Mouse (Mus musculus): Measurements from ENCODE around the gene Lrrc75a. TPM values are rescaled to one million over a fixed set of nuclear protein-coding genes. Genes with fewer than 3 reads are reported as not detected.

Gene Lrrc75a
- polyA plus RNA-seq, 1 experiment, result 6.9 TPM

DNA sequence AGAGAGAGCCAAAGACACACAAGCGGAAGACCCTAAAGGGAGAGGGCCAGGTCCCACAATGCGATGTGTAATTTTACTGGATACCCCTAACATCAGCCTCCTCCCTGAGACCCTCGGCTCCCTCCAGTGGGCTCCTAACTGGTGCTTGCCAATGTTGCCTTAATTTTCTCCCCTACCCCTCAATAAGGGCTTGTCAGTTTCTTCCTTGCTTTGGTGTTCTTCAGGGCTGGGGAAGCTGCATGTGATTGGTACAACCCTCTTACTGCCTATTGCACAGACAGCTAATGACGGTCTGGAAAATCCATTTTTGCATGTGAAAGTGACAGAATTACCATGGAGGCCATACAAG is 1.9 kb downstream of the Lrrc75a start:
- 34% methylated on average over 4 of the region's 4 CpGs for WGBS
- H3K4me3 ChIP-seq (ENCODE audit: control insufficient read depth, insufficient read depth, low read length), result no peak overlapping the region
- no peak for DNase-seq
- TF ChIP-seq POLR2A (IDR thresholded peaks at IDR 0.05; ENCODE audit: control insufficient read depth, extremely low read depth, insufficient read depth, low read length, poor library complexity), result no peak
- no peaks in the 10 kb centered on the region for H3K27me3 ChIP-seq (ENCODE audit: control insufficient read depth, insufficient read depth, low read length)
- H3K4me1 ChIP-seq (replicated peaks; ENCODE audit: control insufficient read depth, insufficient read depth, low read length), result peaks cover 4% of the 10 kb centered on the region; the same call in 1 of the 2 replicates
- H3K27ac ChIP-seq (ENCODE audit: control insufficient read depth, insufficient read depth, low read length), result no peak overlapping the region
- H3K36me3 ChIP-seq (ENCODE audit: control insufficient read depth, insufficient read depth, low read length), result no peaks in the 10 kb centered on the region

DNA sequence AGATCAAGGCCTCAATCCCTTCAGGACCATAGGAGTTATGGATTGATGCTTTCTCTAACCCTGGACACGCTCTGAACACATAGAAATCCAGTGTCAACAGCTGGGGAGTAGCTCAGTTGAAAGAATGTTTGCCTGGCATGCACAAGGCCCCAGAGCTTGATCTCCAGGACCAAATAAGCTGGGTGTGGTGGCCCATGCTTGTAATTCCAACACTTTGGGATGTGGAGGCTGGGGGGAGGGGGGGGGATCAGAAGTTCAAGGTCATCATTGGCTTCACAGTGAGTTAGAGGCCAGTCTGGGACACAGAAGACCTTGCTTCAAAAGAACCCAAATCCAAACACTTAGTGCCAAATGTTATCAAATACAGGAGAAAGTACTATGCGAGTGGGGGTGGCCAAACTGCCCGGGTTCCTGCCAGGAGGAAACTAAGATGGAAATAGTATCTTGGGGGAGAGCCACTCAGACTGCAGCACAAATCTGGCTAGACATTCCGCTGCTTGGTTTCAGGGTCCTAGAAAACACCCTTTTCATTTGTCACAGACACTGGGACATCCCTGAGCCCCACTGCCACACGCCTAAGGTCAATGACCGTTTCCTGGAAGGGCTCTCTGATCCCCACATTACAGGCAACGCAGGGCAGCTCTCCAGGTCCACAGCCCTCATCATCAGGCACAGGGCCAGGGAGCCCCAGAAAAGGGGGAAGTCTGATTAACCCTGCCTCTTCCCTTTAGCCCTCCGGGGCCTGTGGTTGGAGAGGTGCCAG is 2.4 kb downstream of the Lrrc75a start:
- Histone ChIP-seq H3K36me3 (ENCODE audit: control insufficient read depth, insufficient read depth, low read length) (no peaks in the 10 kb centered on the region), H3K27me3 (ENCODE audit: control insufficient read depth, insufficient read depth, low read length) (no peaks in the 10 kb centered on the region), H3K4me3 (ENCODE audit: control insufficient read depth, insufficient read depth, low read length) (no peak overlapping the region), H3K27ac (ENCODE audit: control insufficient read depth, insufficient read depth, low read length) (no peak overlapping the region), H3K4me1 (replicated peaks; ENCODE audit: control insufficient read depth, insufficient read depth, low read length) (peaks cover 4% of the 10 kb centered on the region; the same call in 1 of the 2 replicates)
- TF ChIP-seq POLR2A (IDR thresholded peaks at IDR 0.05; ENCODE audit: control insufficient read depth, extremely low read depth, insufficient read depth, low read length, poor library complexity), result no peak
- TF ChIP-seq CTCF (IDR thresholded peaks at IDR 0.05; ENCODE audit: borderline replicate concordance, control insufficient read depth, extremely low read depth, insufficient read depth, low read length, poor library complexity), result no peak
- no peak for DNase-seq
- 41% methylated on average over 8 of the region's 8 CpGs for WGBS

DNA sequence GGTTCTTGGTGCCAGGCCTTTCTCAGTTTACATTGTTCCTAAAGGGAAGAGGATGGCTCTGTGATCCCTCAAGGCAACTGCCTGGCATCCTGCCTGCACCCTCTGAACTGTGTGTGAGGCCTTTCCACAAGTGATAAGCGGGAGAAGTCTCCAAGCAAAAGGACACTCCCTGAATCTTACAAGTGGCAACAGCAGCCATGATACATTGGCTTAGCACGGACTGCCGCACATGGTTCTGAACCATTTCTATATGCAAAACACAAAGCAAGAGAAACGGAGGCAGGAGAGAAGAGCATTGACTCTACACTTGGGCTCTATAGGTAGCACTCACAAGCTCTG is 3.0 kb downstream of the Lrrc75a start:
- WGBS, result 97% methylated on average over 4 of the region's 4 CpGs
- TF ChIP-seq POLR2A (IDR thresholded peaks at IDR 0.05; ENCODE audit: control insufficient read depth, extremely low read depth, insufficient read depth, low read length, poor library complexity) (no peak), CTCF (IDR thresholded peaks at IDR 0.05; ENCODE audit: borderline replicate concordance, control insufficient read depth, extremely low read depth, insufficient read depth, low read length, poor library complexity) (no peak)
- H3K27ac ChIP-seq (ENCODE audit: control insufficient read depth, insufficient read depth, low read length), result no peak overlapping the region
- H3K36me3 ChIP-seq (ENCODE audit: control insufficient read depth, insufficient read depth, low read length), result no peaks in the 10 kb centered on the region
- no peak overlapping the region for H3K4me3 ChIP-seq (ENCODE audit: control insufficient read depth, insufficient read depth, low read length)
- no peaks in the 10 kb centered on the region; the same call in 1 of the 2 replicates for H3K4me1 ChIP-seq (replicated peaks; ENCODE audit: control insufficient read depth, insufficient read depth, low read length)
- no peaks in the 10 kb centered on the region for H3K27me3 ChIP-seq (ENCODE audit: control insufficient read depth, insufficient read depth, low read length)
- no peak for DNase-seq

DNA sequence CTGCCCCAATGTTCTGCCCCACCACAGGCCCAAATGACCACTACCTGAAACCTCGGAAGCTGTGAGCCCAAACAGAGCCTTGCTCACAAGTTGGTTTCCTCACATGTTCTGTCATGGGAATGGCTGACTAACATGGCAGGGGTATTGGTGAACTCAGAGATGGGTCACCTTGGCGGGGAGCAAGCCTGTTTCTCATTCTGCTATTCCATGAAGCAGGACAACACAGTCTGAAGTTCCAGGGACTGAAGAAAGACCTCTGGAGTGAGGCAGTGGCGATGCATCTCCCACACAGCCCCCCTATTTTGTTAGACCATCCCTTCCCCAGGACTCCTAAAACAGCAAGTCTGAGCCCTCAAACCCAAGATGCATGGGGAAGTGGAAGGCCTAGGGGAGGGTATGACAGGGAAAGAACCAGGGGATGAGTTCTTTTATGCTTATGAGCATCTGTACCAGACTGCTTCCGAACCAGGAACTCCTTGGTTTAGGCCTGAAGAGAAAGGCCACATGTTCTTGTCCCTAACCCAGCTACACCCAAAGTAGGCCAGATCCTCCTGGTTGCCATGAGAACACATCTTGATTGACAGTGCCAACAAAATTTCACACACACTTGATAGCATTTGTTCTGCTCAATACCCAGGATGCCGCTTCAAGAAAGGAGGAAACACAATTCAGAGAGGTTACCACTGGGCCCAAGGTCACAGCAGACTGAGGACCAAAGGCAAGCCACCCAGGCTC is 3.6 kb downstream of the Lrrc75a start:
- no peaks in the 10 kb centered on the region for H3K36me3 ChIP-seq (ENCODE audit: control insufficient read depth, insufficient read depth, low read length)
- no peaks in the 10 kb centered on the region for H3K27me3 ChIP-seq (ENCODE audit: control insufficient read depth, insufficient read depth, low read length)
- DNase-seq, result no peak
- TF ChIP-seq CTCF (IDR thresholded peaks at IDR 0.05; ENCODE audit: borderline replicate concordance, control insufficient read depth, extremely low read depth, insufficient read depth, low read length, poor library complexity) (no peak), POLR2A (IDR thresholded peaks at IDR 0.05; ENCODE audit: control insufficient read depth, extremely low read depth, insufficient read depth, low read length, poor library complexity) (no peak)
- WGBS, result 97% methylated on average over 5 of the region's 5 CpGs
- H3K27ac ChIP-seq (ENCODE audit: control insufficient read depth, insufficient read depth, low read length), result no peak overlapping the region
- no peak overlapping the region for H3K4me3 ChIP-seq (ENCODE audit: control insufficient read depth, insufficient read depth, low read length)
- H3K4me1 ChIP-seq (replicated peaks; ENCODE audit: control insufficient read depth, insufficient read depth, low read length), result no peaks in the 10 kb centered on the region; the same call in 1 of the 2 replicates

DNA sequence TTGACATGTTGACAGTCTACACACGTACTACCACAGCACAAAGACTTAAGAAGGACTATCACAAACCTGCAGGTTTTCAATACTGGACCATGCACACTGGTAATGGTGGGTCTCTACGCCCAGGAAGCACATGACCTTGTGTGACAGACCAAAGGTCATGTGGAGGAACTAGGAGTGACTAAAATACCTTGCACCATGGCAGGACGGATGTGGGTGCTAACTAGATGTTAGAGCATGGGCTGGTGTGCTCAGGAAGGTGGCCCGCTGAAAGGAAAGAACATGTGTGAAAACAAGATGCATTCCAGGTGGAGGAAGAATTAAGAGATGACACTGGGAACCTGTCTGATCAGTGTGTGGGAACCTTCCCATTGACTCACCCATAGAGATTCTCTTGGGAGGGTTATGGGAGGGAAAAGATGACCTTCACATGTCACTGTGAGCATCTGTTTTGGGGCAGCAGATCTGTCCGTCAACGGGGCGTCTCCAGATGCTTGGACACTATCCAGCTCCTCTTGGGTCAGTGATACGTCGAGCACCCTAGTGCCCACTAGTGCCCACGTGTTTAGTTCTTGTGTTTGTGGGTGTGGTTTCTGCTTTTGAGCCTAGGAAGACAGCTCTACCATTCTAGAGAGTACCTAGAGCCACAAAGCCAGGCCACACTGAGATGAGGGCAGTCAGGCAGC is 4.5 kb downstream of the Lrrc75a start:
- WGBS, result 81% methylated on average over 10 of the region's 10 CpGs
- no peaks in the 10 kb centered on the region for H3K36me3 ChIP-seq (ENCODE audit: control insufficient read depth, insufficient read depth, low read length)
- H3K4me3 ChIP-seq (ENCODE audit: control insufficient read depth, insufficient read depth, low read length), result no peak overlapping the region
- no peaks in the 10 kb centered on the region; the same call in 1 of the 2 replicates for H3K4me1 ChIP-seq (replicated peaks; ENCODE audit: control insufficient read depth, insufficient read depth, low read length)
- no peaks in the 10 kb centered on the region for H3K27me3 ChIP-seq (ENCODE audit: control insufficient read depth, insufficient read depth, low read length)
- no peak for DNase-seq
- no peak overlapping the region for H3K27ac ChIP-seq (ENCODE audit: control insufficient read depth, insufficient read depth, low read length)
- TF ChIP-seq CTCF (IDR thresholded peaks at IDR 0.05; ENCODE audit: borderline replicate concordance, control insufficient read depth, extremely low read depth, insufficient read depth, low read length, poor library complexity) (no peak), POLR2A (IDR thresholded peaks at IDR 0.05; ENCODE audit: control insufficient read depth, extremely low read depth, insufficient read depth, low read length, poor library complexity) (no peak)

DNA sequence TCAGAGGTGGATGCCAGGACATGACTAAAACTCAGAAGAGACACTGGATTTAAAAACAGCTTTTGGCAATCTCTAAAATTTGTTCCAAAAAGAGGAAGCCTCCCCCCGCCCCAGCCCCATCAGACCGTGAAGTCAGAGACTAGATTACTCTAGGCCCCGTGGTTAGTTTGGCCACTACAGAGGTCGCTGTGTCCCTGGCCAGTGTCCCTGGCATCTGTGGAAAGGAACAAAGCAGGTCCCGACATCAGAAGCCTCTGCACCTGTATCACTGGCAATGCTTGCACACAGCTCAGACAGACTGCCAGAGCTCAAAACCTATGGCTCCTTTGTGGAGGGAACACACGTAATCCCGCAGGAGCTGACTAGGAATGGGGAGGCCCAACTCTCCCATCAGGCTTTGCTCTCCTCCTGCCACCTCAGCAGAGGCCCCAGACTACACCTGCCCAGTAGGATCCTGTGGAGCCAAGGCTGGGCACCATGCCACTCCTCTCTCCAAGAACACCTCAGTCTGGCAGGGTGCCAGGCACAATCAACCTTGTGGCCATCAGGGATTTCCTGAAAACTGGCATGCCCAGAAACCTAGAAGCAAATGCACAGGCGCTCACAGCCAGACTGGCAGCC is 5.2 kb downstream of the Lrrc75a start:
- WGBS, result 61% methylated on average over 8 of the region's 8 CpGs
- Histone ChIP-seq H3K4me1 (replicated peaks; ENCODE audit: control insufficient read depth, insufficient read depth, low read length) (no peaks in the 10 kb centered on the region; the same call in 1 of the 2 replicates), H3K27me3 (ENCODE audit: control insufficient read depth, insufficient read depth, low read length) (no peaks in the 10 kb centered on the region), H3K27ac (ENCODE audit: control insufficient read depth, insufficient read depth, low read length) (no peak overlapping the region), H3K36me3 (ENCODE audit: control insufficient read depth, insufficient read depth, low read length) (no peaks in the 10 kb centered on the region), H3K4me3 (ENCODE audit: control insufficient read depth, insufficient read depth, low read length) (no peak overlapping the region)
- TF ChIP-seq CTCF (IDR thresholded peaks at IDR 0.05; ENCODE audit: borderline replicate concordance, control insufficient read depth, extremely low read depth, insufficient read depth, low read length, poor library complexity) (no peak), POLR2A (IDR thresholded peaks at IDR 0.05; ENCODE audit: control insufficient read depth, extremely low read depth, insufficient read depth, low read length, poor library complexity) (no peak)
- no peak for DNase-seq
